ENCODE assay signal across 1 mouse cellular context in the genomic region with DNA sequence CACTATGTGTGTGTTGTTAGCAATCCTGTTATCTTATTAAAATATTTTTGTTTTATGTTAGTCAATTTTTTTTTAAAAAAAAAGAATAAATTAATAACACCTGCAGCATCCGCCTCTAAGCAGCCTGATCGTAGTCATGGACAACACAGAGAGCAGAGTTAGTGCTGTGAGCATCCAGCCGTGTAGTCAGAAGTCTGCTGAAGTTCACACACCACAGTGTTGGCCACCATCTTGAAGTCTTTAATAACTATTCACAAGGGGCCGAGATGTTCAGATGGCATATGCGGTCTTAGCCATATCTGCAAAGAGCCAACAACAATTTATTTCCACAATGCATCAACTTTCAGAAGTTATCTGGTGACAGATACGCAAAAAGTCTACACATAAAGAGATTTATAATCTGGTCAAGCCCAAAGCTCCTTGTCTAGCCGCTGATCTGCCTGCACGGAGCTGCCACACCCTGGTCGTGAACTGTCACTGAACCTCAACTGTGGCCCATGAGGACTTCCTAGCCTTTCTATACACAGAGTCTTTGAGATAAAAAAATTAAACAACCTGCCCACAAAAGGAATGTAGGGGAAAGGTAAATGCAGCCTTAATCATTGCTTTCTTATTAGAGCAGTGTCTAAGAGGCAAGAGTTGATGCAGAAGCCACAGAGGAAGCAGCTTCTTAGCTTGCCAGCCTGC.
TF ChIP-seq lines count a peak whose summit lies in the region.

No protein-coding gene starts in this region.

TF ChIP-seq in CH12.LX, 34 proteins besides CTCF, POLR2A, EP300 and RAD21:
- 0 out of 2 replicates have a peak, but pooled peaks have one; percentile 8 for TF ChIP-seq SMC3 (IDR thresholded peaks at IDR 0.05; ENCODE audit: low read depth, low read length)
- no peak for TF ChIP-seq ZC3H11A (IDR thresholded peaks at IDR 0.05; ENCODE audit: low read depth, low read length)
